9 mouse cellular contexts compared by ENCODE assay signal in the genomic region with DNA sequence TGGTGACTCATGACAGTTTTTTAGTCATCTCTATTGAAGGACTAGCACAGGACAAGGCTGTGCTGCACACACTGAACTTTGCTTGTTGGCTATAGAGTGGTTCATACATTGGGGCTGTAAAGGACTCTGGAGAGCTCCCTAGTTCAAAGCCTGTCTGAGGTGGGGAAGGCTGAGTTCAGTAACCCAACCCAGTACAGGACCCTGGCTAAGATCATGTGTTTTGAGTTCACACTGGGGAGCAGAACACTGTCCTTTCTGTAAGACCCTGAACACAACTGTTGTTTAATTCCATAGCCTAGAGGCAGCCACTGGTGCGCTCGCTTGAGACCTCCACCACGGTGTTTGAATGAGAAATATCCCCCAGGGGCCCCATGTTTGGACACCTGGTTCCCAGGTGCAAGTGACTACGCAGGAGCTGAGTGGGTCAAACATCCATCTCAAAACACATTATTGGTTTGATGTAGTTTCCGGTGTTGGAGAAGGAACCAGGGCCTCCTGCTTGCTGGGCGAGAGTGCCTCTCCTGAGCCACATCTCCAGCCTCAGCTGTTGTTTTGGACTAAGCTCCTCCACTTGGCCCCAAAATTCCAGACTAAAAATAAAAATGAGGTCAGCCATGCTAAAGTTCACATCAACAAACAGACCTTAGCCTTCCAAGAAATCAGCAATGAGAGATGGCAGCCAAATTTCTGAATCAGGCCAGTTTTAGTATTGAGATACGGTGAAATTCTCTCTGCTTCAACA. TPM values are rescaled to one million over a fixed set of nuclear protein-coding genes. Genes with fewer than 3 reads are reported as not detected.
DNase-seq lines count a peak whose midpoint lies in the region; ATAC-seq and TF ChIP-seq lines count a peak whose summit lies in the region.
"Had no signal": no experiment of that assay in that cellular context is flagged by ENCODE, and none has a peak within 500 bp of the region (broad histone marks: within the 10 kb centered on the region; RNA-seq: fewer than 3 reads in every experiment).

No protein-coding gene starts in this region.

- no peaks in the 10 kb centered on the region for H3K27me3 ChIP-seq in embryonic facial prominence, embryonic 14.5 days (replicated peaks; ENCODE audit: control insufficient read depth, insufficient read depth, low read length)
- no peaks in the 10 kb centered on the region for H3K27me3 ChIP-seq in embryonic facial prominence, embryonic 10.5 days (replicated peaks; ENCODE audit: low read depth, poor library complexity, severe bottlenecking)
- H3K27me3 ChIP-seq: embryonic facial prominence, embryonic 12.5 days had no signal

- 51% methylated on average over 7 of the region's 7 CpGs for WGBS in embryonic facial prominence, embryonic 14.5 days
- 68% methylated on average over 7 of the region's 7 CpGs for WGBS in embryonic facial prominence, embryonic 10.5 days

- DNase-seq in embryonic facial prominence, embryonic 14.5 days (ENCODE audit: low spot score): peak; percentile 41
- DNase-seq in embryonic facial prominence, embryonic 10.5 days (ENCODE audit: low spot score): no peak
- DNase-seq in kidney, adult 18-20 months: peak; percentile 33
- DNase-seq in lung, postnatal 36 days: peak; percentile 74
- no peak for DNase-seq in thymus, postnatal 25 days
- no peak for DNase-seq in thymus, postnatal 4 days
- DNase-seq in right cerebral cortex, postnatal 10 days (ENCODE audit: low spot score in 2 of 2): no peak

- H3K4me2 ChIP-seq in embryonic facial prominence, embryonic 14.5 days (ENCODE audit: low read depth, low read length): no peak overlapping the region
- H3K4me2 ChIP-seq: embryonic facial prominence, embryonic 12.5 days had no signal

- no peak overlapping the region for H3K4me3 ChIP-seq in embryonic facial prominence, embryonic 14.5 days (ENCODE audit: low read depth, low read length)
- no peak overlapping the region for H3K4me3 ChIP-seq in embryonic facial prominence, embryonic 10.5 days
- no peak overlapping the region for H3K4me3 ChIP-seq in embryonic fibroblast, embryonic 13.5 days (ENCODE audit: insufficient read depth, low read length)
- H3K4me3 ChIP-seq: embryonic facial prominence, embryonic 12.5 days had no signal

- TF ChIP-seq CTCF in embryonic fibroblast, embryonic 13.5 days (IDR thresholded peaks at IDR 0.05; ENCODE audit: borderline replicate concordance, insufficient read depth, low read length): no peak

- H3K9ac ChIP-seq in embryonic facial prominence, embryonic 14.5 days (ENCODE audit: low read depth, low read length): no peak overlapping the region
- H3K9ac ChIP-seq: embryonic facial prominence, embryonic 12.5 days had no signal

- no peaks in the 10 kb centered on the region for H3K36me3 ChIP-seq in embryonic facial prominence, embryonic 14.5 days (ENCODE audit: control insufficient read depth, insufficient read depth, low read length)
- H3K36me3 ChIP-seq in embryonic facial prominence, embryonic 10.5 days (replicated peaks): no peaks in the 10 kb centered on the region
- H3K36me3 ChIP-seq: embryonic facial prominence, embryonic 12.5 days had no signal

- peaks cover 2% of the 10 kb centered on the region; the same call in 1 of the 2 replicates for H3K4me1 ChIP-seq in embryonic facial prominence, embryonic 14.5 days (ENCODE audit: control insufficient read depth, insufficient read depth, low read length)
- H3K4me1 ChIP-seq in embryonic facial prominence, embryonic 10.5 days: peaks cover 10% of the 10 kb centered on the region
- H3K4me1 ChIP-seq in embryonic fibroblast, embryonic 13.5 days (ENCODE audit: control insufficient read depth, insufficient read depth, low read length): peaks cover 6% of the 10 kb centered on the region; the same call in 1 of the 2 replicates

- TF ChIP-seq POLR2A in embryonic fibroblast, embryonic 13.5 days (IDR thresholded peaks at IDR 0.05; ENCODE audit: low read depth, low read length): no peak

- peak; percentile 55; the same call in 1 of the 2 replicates for ATAC-seq in embryonic facial prominence, embryonic 14.5 days (ENCODE audit: low read depth)

- H3K27ac ChIP-seq in embryonic facial prominence, embryonic 14.5 days (replicated peaks; ENCODE audit: low read depth, low read length): peak overlapping the region; percentile 19; the same call in 1 of the 2 replicates
- H3K27ac ChIP-seq in embryonic facial prominence, embryonic 10.5 days (replicated peaks): no peak overlapping the region
- H3K27ac ChIP-seq in embryonic fibroblast, embryonic 13.5 days (ENCODE audit: insufficient read depth, low read length): peak overlapping the region; percentile 84
- H3K27ac ChIP-seq: embryonic facial prominence, embryonic 12.5 days had no signal

- no peaks in the 10 kb centered on the region for H3K9me3 ChIP-seq in embryonic facial prominence, embryonic 14.5 days (ENCODE audit: control insufficient read depth, low read length)
- H3K9me3 ChIP-seq in embryonic facial prominence, embryonic 10.5 days: no peaks in the 10 kb centered on the region
- H3K9me3 ChIP-seq: embryonic facial prominence, embryonic 12.5 days had no signal

RNA-seq across cellular contexts. Expression of gene Vps26c, which starts 10.0 kb away (rescaled TPM):
- polyA plus RNA-seq in embryonic facial prominence, embryonic 14.5 days (2014; fragmentation: Nextera tagmentation; extraction: Ambion mirVana): 54.9 and 56.6 TPM in 2 replicates
- 53.9 and 59.4 TPM in 2 replicates for polyA plus RNA-seq in embryonic facial prominence, embryonic 10.5 days (2016; fragmentation: Nextera tagmentation; extraction: Ambion mirVana)
- 46.2 and 59.6 TPM in 2 replicates for polyA plus RNA-seq in embryonic fibroblast, embryonic 13.5 days (2011; ENCODE audit: insufficient read length, low read depth, missing spikeins)

RNA-seq across cellular contexts. Expression of gene Dyrk1a, which starts 33.2 kb away (rescaled TPM):
- polyA plus RNA-seq in embryonic facial prominence, embryonic 14.5 days (2014; fragmentation: Nextera tagmentation; extraction: Ambion mirVana): 11.2 and 12.1 TPM in 2 replicates
- 9.5 and 10.0 TPM in 2 replicates for polyA plus RNA-seq in embryonic facial prominence, embryonic 10.5 days (2016; fragmentation: Nextera tagmentation; extraction: Ambion mirVana)
- 46.2 and 50.5 TPM in 2 replicates for polyA plus RNA-seq in embryonic fibroblast, embryonic 13.5 days (2011; ENCODE audit: insufficient read length, low read depth, missing spikeins)

Comparison
In these comparisons a context has a peak if more than half of its experiments do, and no peak if none do; other contexts are left out.
1. DNase-seq: peak in embryonic facial prominence, embryonic 14.5 days (single experiment), kidney, adult 18-20 months (single experiment) and lung, postnatal 36 days (single experiment); none in embryonic facial prominence, embryonic 10.5 days (single experiment), thymus, postnatal 25 days (single experiment), thymus, postnatal 4 days (single experiment) and right cerebral cortex, postnatal 10 days (0 of 2).